Mouse (Mus musculus): ENCODE results near the gene Zfp277.

- no peak for TF ChIP-seq CTCF (IDR thresholded peaks at IDR 0.05; ENCODE audit: extremely low read depth, insufficient read depth, insufficient read length, insufficient replicate concordance)
- TF ChIP-seq POLR2A (IDR thresholded peaks at IDR 0.05; ENCODE audit: low read depth, low read length), result no peak
Measured at GRCm38 (mm10) chr12:40486047-40486837, 40.5 kb upstream of the Zfp277 start.
